In the genomic region with DNA sequence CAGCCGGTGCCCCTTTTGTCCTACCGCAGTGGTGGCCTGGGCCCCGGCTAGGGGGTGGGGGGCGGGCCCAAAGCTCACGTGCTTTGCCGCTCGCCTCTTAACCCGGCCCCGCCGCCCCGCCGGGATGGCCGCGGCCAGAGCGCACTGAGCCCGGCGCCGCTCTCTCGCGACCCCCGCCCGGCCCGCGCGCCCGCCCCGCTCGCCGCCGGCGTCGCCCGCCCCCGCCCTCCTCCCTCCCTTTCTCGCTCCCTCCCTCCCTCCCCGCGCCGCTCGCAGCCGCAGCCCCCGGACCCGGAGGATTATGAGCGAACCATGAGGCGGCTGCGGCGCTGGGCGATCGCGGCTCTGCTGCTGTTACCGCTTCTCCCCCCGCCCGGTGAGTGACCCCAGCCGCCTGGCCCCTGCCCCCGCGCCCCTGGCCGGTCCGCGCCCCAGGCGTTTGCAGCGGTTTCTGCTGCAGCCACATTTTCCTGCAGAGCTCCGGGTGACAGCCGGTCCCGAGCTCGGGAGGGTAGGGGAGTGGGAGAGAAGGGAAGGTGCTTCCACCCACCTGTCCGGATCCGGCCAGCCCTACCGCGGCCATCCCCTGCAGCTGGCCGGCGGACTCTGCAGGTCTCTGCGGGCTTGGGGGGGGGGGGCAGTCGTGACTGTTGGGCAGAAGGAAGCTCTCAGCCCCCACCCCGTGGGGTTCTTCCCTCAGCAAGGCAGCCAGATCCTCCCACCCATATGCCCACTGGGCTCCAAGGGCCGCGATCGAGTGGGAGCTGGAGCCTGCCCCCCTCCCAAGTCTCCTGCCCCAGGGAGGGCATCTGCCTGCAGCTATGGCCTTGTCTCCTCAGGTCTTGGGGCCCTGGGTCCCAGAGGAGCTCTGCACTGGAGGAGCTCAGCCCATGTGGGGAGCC, we compare ENCODE assay signal across 9 mouse cellular contexts. TPM values are rescaled to one million over a fixed set of nuclear protein-coding genes. Genes with fewer than 3 reads are reported as not detected.
A peak's percentile ranks its signal among the peaks of the same experiment; 100 is the strongest.
DNase-seq lines count a peak whose midpoint lies in the region; ATAC-seq and TF ChIP-seq lines count a peak whose summit lies in the region.
"Had no signal": no experiment of that assay in that cellular context is flagged by ENCODE, and none has a peak within 500 bp of the region (broad histone marks: within the 10 kb centered on the region; RNA-seq: fewer than 3 reads in every experiment).

A gene (plus strand): TSS at position 131 of the 902 bp plus-strand sequence.

- H3K9ac ChIP-seq in heart, embryonic 11.5 days (ENCODE audit: low read depth, low read length): peak within 1 kb of the TSS; percentile 76
- peak within 1 kb of the TSS; percentile 92 for H3K9ac ChIP-seq in hindbrain, embryonic 16.5 days (ENCODE audit: low read depth, low read length)

- no peak for TF ChIP-seq CTCF in spleen, adult 2 months (IDR thresholded peaks at IDR 0.05; ENCODE audit: extremely low read depth, insufficient read depth, insufficient read length, insufficient replicate concordance)

- no peak for TF ChIP-seq POLR2A in spleen, adult 2 months (IDR thresholded peaks at IDR 0.05; ENCODE audit: low read depth, low read length)

- peak within 1 kb of the TSS; percentile 98 for H3K4me2 ChIP-seq in heart, embryonic 11.5 days
- H3K4me2 ChIP-seq in hindbrain, embryonic 16.5 days (ENCODE audit: low read length): peak within 1 kb of the TSS; percentile 97

- no peak for ATAC-seq in heart, embryonic 11.5 days (replicated peaks; ENCODE audit: insufficient number of reproducible peaks, low FRiP score, low TSS enrichment)
- ATAC-seq in hindbrain, embryonic 16.5 days: peak; percentile 49

- H3K4me3 ChIP-seq in heart, embryonic 11.5 days (ENCODE audit: low read depth, low read length): peak within 1 kb of the TSS; percentile 64
- peak within 1 kb of the TSS; percentile 38; the same call in 1 of the 2 replicates for H3K4me3 ChIP-seq in spleen, adult 2 months (ENCODE audit: extremely low read depth, insufficient read depth, insufficient read length)
- peak within 1 kb of the TSS; percentile 81 for H3K4me3 ChIP-seq in hindbrain, embryonic 16.5 days (ENCODE audit: low read length)

- no peak for DNase-seq in heart, postnatal 36 days
- DNase-seq in spleen, adult 2 months (ENCODE audit: low read depth in 1 of 2, low spot score in 2 of 2): no peak
- no peak for DNase-seq in spleen, postnatal 4 days (ENCODE audit: low spot score in 2 of 2)
- peak; percentile 24 for DNase-seq in lung, postnatal 10 days
- no peak for DNase-seq in ovary, postnatal 10 days (ENCODE audit: low spot score)
- DNase-seq in ovary, postnatal 36 days (ENCODE audit: low spot score): no peak

- intact Hi-C loops in heart, postnatal 36 days (cut with DNase I): no loop called here

- H3K4me1 ChIP-seq in heart, embryonic 11.5 days (ENCODE audit: control insufficient read depth, insufficient read depth, low read length): peaks cover 23% of the 10 kb centered on the region
- H3K4me1 ChIP-seq in spleen, adult 2 months (ENCODE audit: control insufficient read depth, insufficient read depth, insufficient read length): peaks cover 7% of the 10 kb centered on the region
- H3K4me1 ChIP-seq in hindbrain, embryonic 16.5 days (ENCODE audit: control insufficient read depth, insufficient read depth, low read depth, low read length): peaks cover 17% of the 10 kb centered on the region

- under 1% methylated on average over 50 of the region's 76 CpGs for WGBS in heart, embryonic 11.5 days (ENCODE audit: insufficient replicate concordance)
- 3% methylated on average over 59 of the region's 76 CpGs for WGBS in spleen, adult 2 months
- under 1% methylated on average over 50 of the region's 76 CpGs for WGBS in hindbrain, embryonic 16.5 days

- no peaks in the 10 kb centered on the region for H3K36me3 ChIP-seq in heart, embryonic 11.5 days (ENCODE audit: control insufficient read depth, insufficient read depth, low read length)
- no peaks in the 10 kb centered on the region; the same call in 1 of the 2 replicates for H3K36me3 ChIP-seq in spleen, adult 2 months (ENCODE audit: control insufficient read depth, insufficient read depth, low read length)
- no peaks in the 10 kb centered on the region for H3K36me3 ChIP-seq in hindbrain, embryonic 16.5 days (ENCODE audit: control insufficient read depth, insufficient read depth, low read length)

- 0 out of 2 replicates have a peak within 1 kb of the TSS, but pooled peaks have one; percentile 24 for H3K27ac ChIP-seq in heart, embryonic 11.5 days (ENCODE audit: low read depth, low read length)
- H3K27ac ChIP-seq in spleen, adult 2 months (ENCODE audit: insufficient read depth, low read length): no peak within 1 kb of the TSS
- peak within 1 kb of the TSS; percentile 65 for H3K27ac ChIP-seq in hindbrain, embryonic 16.5 days (ENCODE audit: low read depth, low read length)
- H3K27ac ChIP-seq: macrophage had no signal

- no peaks in the 10 kb centered on the region for H3K9me3 ChIP-seq in heart, embryonic 11.5 days (replicated peaks; ENCODE audit: control insufficient read depth, low read length)
- H3K9me3 ChIP-seq in hindbrain, embryonic 16.5 days (ENCODE audit: control insufficient read depth, low read length): no peaks in the 10 kb centered on the region

- peaks cover 41% of the 10 kb centered on the region for H3K27me3 ChIP-seq in heart, embryonic 11.5 days (ENCODE audit: control insufficient read depth, insufficient read depth, low read length)
- H3K27me3 ChIP-seq in spleen, adult 2 months (ENCODE audit: control insufficient read depth, insufficient read depth, low read length): peaks cover 13% of the 10 kb centered on the region
- no peaks in the 10 kb centered on the region for H3K27me3 ChIP-seq in hindbrain, embryonic 16.5 days (replicated peaks; ENCODE audit: control insufficient read depth, insufficient read depth, low read length)

RNA-seq across cellular contexts. Expression of the gene that starts here (rescaled TPM):
- 5.4 and 6.7 TPM in 2 replicates for polyA plus RNA-seq in heart, embryonic 11.5 days (2014; fragmentation: Nextera tagmentation; extraction: Ambion mirVana)
- 1 to 10 TPM; 4.1 to 6.2 TPM for total RNA-seq in heart, postnatal 36 days (2021)
- polyA plus RNA-seq in spleen, adult 2 months (2012; rRNA removed): 11.7 and 12.1 TPM in 2 replicates
- 23.6 and 27.7 TPM in 2 replicates for polyA plus RNA-seq in hindbrain, embryonic 16.5 days (2015; fragmentation: Nextera tagmentation; extraction: Ambion mirVana)
